Mouse (Mus musculus) limb, embryonic 15.5 days (tissue): ENCODE data around the gene Ttll6. TPM values are rescaled to one million over a fixed set of nuclear protein-coding genes. Genes with fewer than 3 reads are reported as not detected.

Experiments used
- ATAC-seq: fragments of 200-750 bp; cut with Nextera tagmentation; 2 replicates; pipeline ENCODE4 v1.8.0; 2017; ENCODE audit warnings: low read depth, moderate TSS enrichment; ENCODE audit not compliant: insufficient number of reproducible peaks, low FRiP score, low TSS enrichment
- H3K27ac ChIP-seq: fragments of 300-500 bp; sonication (generic); 2 replicates; pipeline ENCODE4 v1.5.1; 2015; ENCODE audit warnings: moderate library complexity, mild to moderate bottlenecking, inconsistent platforms
- H3K27me3 ChIP-seq: fragments of 300-500 bp; sonication (generic); 2 replicates; pipeline ENCODE4 v1.6.1; 2015; ENCODE audit warnings: inconsistent platforms
- H3K36me3 ChIP-seq: fragments of 300-500 bp; sonication (generic); 2 replicates; pipeline ENCODE4 v1.6.1; 2015; ENCODE audit warnings: inconsistent platforms
- H3K4me1 ChIP-seq: fragments of 300-500 bp; sonication (generic); 2 replicates; pipeline ENCODE4 v1.6.1; 2015; ENCODE audit warnings: inconsistent platforms
- H3K4me2 ChIP-seq: fragments of 300-500 bp; sonication (generic); 2 replicates; pipeline ENCODE4 v1.6.1; 2015; ENCODE audit warnings: mild to moderate bottlenecking, inconsistent platforms
- H3K4me3 ChIP-seq: fragments of 300-500 bp; sonication (generic); 2 replicates; pipeline ENCODE4 v1.5.1; 2015; ENCODE audit warnings: mild to moderate bottlenecking, inconsistent platforms
- H3K9ac ChIP-seq: fragments of 300-500 bp; sonication (generic); 2 replicates; pipeline ENCODE4 v1.6.1; 2015; ENCODE audit warnings: inconsistent platforms
- H3K9me3 ChIP-seq: fragments of 300-500 bp; sonication (generic); 2 replicates; pipeline ENCODE4 v1.6.1; 2016; ENCODE audit warnings: inconsistent platforms
- whole genome bisulfite sequencing: fragments of 180-500 bp; shearing (Covaris S2); methylation state at CpG from one replicate; pipeline ENCODE4 v1.1.7; 2015; 5-methylcytosine and 5-hydroxymethylcytosine counted together
- polyA plus RNA-seq: library from polyadenylated mRNA; unstranded; fragments of >200 nt; fragmentation: Nextera tagmentation; extraction: Ambion mirVana; gene quantifications from 2 replicates; pipeline ENCODE4 v1.2.1, GENCODE M21; 2015

Ttll6 gene
- polyA plus RNA-seq, 1 experiment from 2014 or later: not detected

DNA sequence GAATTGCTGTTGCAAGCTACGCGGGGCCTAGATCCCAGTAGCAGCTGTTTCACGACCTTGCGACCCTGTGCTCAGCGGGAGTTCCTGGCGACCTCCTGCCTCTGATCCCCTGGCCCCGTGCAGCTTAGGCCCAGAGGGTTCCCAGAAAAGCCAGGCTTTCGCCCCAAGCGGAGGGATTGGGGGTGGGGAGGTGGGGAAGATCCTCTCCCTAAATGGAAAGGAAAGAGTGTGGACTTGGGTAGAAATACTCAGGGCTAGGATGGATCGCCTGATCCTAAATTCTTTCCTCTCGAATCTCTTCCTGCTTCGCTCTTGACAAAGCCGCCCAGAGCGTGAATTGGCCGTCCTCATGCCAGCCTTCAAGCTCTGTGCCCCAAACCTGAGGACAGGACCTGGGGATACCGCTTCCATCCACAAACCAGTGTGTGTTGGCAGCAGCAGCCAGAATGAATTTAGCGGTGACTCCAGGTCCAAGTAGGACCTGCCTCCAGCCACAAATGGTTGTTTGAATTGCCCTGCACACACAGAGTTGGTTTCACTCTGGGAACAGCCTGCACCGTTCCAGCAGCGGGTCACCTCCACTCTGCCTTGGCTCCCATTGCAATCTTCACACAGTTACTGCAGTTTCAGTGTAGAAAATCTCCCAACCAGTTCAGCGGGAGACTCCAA is 37.3 kb downstream of the Ttll6 start:
- Histone ChIP-seq H3K9me3 (no peaks in the 10 kb centered on the region), H3K4me3 (no peak overlapping the region), H3K27ac (no peak overlapping the region), H3K9ac (no peak overlapping the region), H3K36me3 (no peaks in the 10 kb centered on the region), H3K4me1 (no peaks in the 10 kb centered on the region), H3K27me3 (peaks cover 100% of the 10 kb centered on the region), H3K4me2 (no peak overlapping the region)
- WGBS: 3% methylated on average over 20 of the region's 20 CpGs
- no peak for ATAC-seq

DNA sequence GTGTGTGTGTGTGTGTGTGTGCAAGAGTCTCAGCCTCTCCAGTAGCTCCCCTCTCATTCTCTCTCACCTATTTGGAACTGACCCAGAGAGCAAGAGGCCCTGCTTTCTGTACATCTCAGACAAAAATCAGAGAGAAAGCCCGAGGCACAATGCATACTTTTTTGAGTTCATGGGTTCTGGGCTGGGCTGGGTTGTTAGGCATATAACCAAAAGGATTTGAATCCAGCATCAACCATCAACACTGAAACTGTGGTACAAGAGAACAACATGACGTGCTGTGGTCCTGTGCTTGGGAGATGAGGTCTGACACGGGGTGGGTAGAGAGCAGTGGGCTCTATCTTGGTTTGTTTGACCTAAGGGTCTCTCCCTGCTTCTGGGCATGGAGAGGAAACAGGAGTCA is 38.0 kb downstream of the Ttll6 start:
- Histone ChIP-seq H3K4me3 (no peak overlapping the region), H3K4me1 (no peaks in the 10 kb centered on the region), H3K27me3 (peaks cover 100% of the 10 kb centered on the region), H3K27ac (no peak overlapping the region), H3K9me3 (no peaks in the 10 kb centered on the region), H3K4me2 (no peak overlapping the region), H3K36me3 (no peaks in the 10 kb centered on the region), H3K9ac (no peak overlapping the region)
- WGBS: 5% methylated on average over 3 of the region's 3 CpGs
- ATAC-seq: no peak

DNA sequence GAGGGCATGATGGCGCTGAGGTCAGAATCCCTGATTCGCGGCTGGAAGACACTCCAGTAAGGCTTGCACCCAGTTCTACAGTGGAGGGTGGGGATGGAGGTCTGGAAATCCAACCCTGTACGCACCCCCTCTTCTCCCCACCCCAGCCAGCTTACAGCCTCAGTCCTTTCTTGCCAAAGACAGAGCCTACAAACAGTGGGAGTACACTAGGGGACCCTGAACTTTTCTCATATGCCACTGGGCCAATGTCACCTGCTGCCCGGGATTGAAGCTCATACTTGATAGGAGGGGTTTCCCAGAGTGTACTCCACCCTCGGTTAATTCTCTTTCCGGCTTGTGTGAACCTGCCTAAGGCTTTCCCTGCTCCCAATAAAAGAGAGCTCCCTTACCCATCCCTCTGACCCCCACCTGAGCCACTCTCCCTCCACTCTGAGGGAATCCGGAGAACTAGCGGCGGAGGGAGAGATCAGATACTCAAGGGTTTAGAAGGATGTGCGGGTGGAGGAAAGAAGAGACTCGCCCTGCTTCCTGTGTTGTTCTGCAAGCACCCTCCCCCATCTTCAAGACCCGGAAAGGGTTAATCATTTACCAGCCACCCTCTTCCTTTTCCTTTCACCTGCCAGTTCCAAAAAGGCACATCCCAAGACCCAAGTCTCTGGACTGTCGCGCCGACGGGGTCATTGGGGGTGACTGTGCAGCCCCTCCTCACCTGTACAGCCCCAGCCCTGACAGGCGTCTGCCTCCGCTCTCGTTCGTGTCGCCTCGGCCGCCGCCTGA is 39.1 kb downstream of the Ttll6 start:
- Histone ChIP-seq H3K9ac (no peak overlapping the region), H3K4me3 (no peak overlapping the region), H3K27me3 (peaks cover 98% of the 10 kb centered on the region), H3K9me3 (no peaks in the 10 kb centered on the region), H3K4me1 (no peaks in the 10 kb centered on the region; the same call in 1 of the 2 replicates), H3K36me3 (no peaks in the 10 kb centered on the region), H3K27ac (no peak overlapping the region), H3K4me2 (no peak overlapping the region)
- no peak for ATAC-seq
- WGBS: under 1% methylated on average over 25 of the region's 25 CpGs

DNA sequence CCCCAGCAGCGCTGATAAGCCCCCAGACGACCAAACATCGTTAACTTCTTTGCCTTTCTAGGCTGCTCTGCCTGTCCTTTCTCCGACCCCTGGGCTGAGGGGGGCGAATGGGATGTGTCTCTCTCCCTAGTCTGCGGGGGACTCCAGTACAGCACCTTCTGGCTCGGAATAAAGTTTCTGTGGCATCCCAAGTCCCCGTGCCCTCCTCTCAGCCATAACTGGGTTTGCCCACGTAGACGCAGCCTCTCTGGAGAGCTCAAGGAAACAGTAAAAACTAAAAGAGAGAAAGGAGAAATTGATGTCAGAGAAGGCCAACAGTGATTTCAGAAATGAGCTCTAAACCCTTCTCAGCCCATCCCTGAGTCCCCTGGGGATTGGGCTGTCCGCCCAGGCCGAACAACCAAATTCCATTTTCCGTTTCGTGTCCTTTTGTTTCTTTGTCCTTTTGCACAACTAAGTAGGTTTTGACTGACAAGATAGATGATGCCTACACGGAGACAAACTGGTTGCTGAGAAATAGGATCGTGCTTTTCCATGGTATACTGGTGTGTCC is 39.8 kb downstream of the Ttll6 start:
- Histone ChIP-seq H3K27me3 (peaks cover 98% of the 10 kb centered on the region), H3K36me3 (no peaks in the 10 kb centered on the region), H3K9ac (no peak overlapping the region), H3K4me1 (no peaks in the 10 kb centered on the region; the same call in 1 of the 2 replicates), H3K27ac (no peak overlapping the region), H3K4me3 (no peak overlapping the region), H3K4me2 (no peak overlapping the region), H3K9me3 (no peaks in the 10 kb centered on the region)
- ATAC-seq: no peak
- 1% methylated on average over 16 of the region's 16 CpGs for WGBS

DNA sequence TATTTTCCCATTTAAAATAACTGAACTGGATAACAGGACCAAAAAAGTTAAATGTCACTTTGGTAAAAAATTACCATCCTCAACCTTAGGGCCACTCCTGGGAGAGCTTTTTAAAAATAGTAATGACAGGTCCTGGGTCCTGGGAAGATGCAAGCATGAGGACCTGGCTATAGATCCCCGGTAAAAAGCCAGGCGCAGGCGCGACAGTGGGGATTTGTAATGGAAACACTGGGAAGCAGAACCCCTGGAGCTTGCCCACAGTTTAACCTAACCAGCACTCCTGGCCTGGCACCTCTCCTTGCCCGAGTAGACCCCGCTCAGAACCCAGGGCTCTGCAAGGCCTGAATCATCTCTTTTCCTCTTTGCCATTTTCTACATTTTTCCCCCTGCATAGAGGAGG is 41.3 kb downstream of the Ttll6 start:
- H3K36me3 ChIP-seq: no peaks in the 10 kb centered on the region
- H3K4me3 ChIP-seq: no peak overlapping the region
- no peak overlapping the region for H3K4me2 ChIP-seq
- ATAC-seq: no peak
- H3K9me3 ChIP-seq: no peaks in the 10 kb centered on the region
- no peak overlapping the region for H3K9ac ChIP-seq
- WGBS: under 1% methylated on average over 6 of the region's 6 CpGs
- no peak overlapping the region for H3K27ac ChIP-seq
- H3K4me1 ChIP-seq: no peaks in the 10 kb centered on the region; the same call in 1 of the 2 replicates
- peaks cover 97% of the 10 kb centered on the region for H3K27me3 ChIP-seq

DNA sequence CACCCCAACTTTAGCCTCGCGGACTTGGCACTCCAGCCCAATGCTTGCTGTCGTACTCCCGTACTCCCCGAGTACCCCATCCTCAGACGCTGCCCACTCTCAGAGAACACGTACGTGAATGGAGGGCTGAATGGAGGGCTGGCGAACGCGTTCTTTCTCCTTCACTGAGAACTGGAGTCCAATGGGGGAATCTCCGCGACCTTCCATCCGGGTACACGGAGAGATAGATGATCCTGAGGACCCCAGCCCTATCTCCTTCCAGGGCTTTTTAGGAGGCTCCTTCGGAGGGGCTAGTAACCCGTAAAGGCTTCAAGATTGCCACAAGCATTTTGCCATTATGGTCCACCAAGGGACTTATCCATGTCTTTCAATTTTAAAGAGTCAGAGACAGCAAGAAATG is 41.9 kb downstream of the Ttll6 start:
- H3K27me3 ChIP-seq: peaks cover 96% of the 10 kb centered on the region
- 1% methylated on average over 17 of the region's 17 CpGs for WGBS
- H3K9ac ChIP-seq: no peak overlapping the region
- no peaks in the 10 kb centered on the region for H3K36me3 ChIP-seq
- no peak overlapping the region for H3K27ac ChIP-seq
- no peak overlapping the region for H3K4me2 ChIP-seq
- no peaks in the 10 kb centered on the region; the same call in 1 of the 2 replicates for H3K4me1 ChIP-seq
- H3K4me3 ChIP-seq: no peak overlapping the region
- H3K9me3 ChIP-seq: no peaks in the 10 kb centered on the region
- no peak for ATAC-seq

DNA sequence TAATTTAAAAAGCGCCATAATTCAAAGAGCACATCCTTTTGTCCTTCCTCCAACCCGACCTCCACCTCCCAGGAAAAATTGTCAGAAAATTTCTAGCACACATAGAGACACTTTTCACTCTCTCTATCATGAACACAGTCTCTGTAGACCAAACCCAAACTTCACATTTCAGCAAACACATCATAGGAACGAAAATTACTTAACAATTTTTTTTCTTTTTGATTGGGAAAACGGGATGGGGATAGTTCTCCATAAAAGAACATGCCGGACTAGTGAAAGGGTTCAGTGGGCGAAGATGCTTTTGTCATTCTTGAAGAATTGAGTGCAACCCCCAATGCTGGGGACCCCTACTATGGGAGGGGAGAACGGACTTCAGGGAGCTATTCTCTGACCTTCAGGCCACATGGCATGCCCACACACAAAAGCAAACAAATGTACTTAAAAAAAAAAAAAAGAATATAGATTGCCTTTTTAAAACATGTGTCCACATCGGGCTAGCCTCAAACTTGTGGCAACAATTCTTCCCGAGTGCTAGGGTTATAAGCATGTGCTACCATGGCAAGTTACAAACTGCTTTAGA is 42.5 kb downstream of the Ttll6 start:
- no peaks in the 10 kb centered on the region for H3K36me3 ChIP-seq
- no peaks in the 10 kb centered on the region for H3K9me3 ChIP-seq
- WGBS: 3% methylated on average over 9 of the region's 9 CpGs
- peaks cover 96% of the 10 kb centered on the region for H3K27me3 ChIP-seq
- H3K4me1 ChIP-seq: no peaks in the 10 kb centered on the region; the same call in 1 of the 2 replicates
- H3K4me2 ChIP-seq: no peak overlapping the region
- H3K4me3 ChIP-seq: no peak overlapping the region
- H3K9ac ChIP-seq: no peak overlapping the region
- no peak for ATAC-seq
- H3K27ac ChIP-seq: no peak overlapping the region

DNA sequence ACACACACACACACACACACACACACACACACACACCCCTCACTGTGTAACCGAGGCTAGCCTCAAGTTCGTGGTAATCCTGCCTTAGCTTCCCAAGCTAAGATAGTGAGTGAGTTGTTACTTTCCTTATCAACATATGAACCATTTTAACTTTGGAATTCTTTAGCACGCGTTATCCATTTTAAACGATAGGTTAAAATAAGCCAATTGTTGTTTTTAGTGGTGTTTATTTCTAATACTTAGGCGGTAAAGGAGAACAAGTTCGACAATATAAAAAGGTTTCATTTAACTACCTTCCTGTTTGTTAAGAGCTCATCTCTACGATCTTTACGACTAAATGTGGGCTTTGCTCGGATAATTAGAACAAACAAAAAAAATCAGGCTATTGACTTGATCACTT is 43.3 kb downstream of the Ttll6 start:
- Histone ChIP-seq H3K9ac (no peak overlapping the region), H3K27ac (no peak overlapping the region), H3K27me3 (peaks cover 96% of the 10 kb centered on the region), H3K4me2 (no peak overlapping the region), H3K4me3 (no peak overlapping the region), H3K36me3 (no peaks in the 10 kb centered on the region), H3K4me1 (no peaks in the 10 kb centered on the region; the same call in 1 of the 2 replicates), H3K9me3 (no peaks in the 10 kb centered on the region)
- ATAC-seq: no peak
- 1% methylated on average over 10 of the region's 10 CpGs for WGBS

DNA sequence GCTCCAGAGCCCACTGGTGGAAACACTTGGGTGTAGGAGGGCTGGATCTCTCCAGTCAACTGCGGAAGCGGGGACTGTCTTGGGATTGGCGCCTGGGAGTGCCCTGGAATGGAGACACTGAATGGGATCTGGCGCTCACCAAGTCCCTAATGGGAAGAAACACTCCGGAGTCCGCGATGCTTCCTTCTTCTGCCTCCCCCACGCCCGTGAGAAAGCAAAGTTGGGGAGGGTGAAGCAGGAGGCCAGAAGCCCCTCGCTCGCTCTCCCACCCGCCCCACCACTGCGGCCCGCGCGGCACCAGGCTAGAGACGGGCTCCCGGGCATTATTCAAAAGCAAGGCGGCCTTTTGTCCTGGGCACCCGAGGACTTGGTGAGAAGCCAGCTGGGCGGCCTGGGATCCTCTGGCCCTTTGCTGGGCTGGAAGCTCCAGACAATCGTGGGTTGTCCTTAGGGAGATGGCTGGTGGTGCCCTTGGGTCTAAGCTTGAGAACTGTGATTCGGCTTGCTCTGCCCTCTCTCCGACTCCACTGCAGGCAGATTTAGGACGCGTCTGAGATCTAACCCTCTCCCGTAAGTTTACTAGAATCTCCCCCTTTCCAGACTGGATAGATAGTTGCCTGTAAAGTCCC is 44.1 kb downstream of the Ttll6 start:
- Histone ChIP-seq H3K36me3 (no peaks in the 10 kb centered on the region), H3K27ac (no peak overlapping the region), H3K4me3 (no peak overlapping the region), H3K9me3 (no peaks in the 10 kb centered on the region), H3K9ac (no peak overlapping the region), H3K4me2 (no peak overlapping the region), H3K4me1 (no peaks in the 10 kb centered on the region; the same call in 1 of the 2 replicates), H3K27me3 (peaks cover 96% of the 10 kb centered on the region)
- 1% methylated on average over 27 of the region's 27 CpGs for WGBS
- no peak for ATAC-seq

DNA sequence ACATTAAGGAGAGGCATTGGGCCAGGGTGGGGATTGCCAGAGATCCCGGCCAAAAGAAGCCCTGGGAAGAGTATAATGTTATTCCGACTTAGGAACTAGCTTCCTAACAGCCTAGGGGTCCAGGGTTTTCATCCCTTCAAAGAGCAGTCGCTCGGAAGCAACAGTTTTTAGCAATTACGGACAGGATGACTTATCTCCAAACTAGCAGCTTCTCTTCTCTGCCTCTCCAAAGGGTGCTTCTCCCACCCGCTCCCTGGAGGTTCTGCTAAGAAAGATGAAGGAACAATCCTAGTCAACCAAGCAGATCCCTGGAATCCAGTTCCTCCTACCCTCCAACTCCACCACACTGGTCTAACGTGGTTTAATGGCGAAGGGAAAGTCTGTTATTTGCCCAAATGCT is 44.8 kb downstream of the Ttll6 start:
- Histone ChIP-seq H3K9ac (no peak overlapping the region), H3K27ac (no peak overlapping the region), H3K4me2 (no peak overlapping the region), H3K4me1 (no peaks in the 10 kb centered on the region; the same call in 1 of the 2 replicates), H3K36me3 (no peaks in the 10 kb centered on the region), H3K9me3 (0 out of 2 replicates have a peak, but pooled peaks cover 3% of the 10 kb centered on the region), H3K27me3 (peaks cover 96% of the 10 kb centered on the region), H3K4me3 (no peak overlapping the region)
- no peak for ATAC-seq
- 2% methylated on average over 8 of the region's 8 CpGs for WGBS

DNA sequence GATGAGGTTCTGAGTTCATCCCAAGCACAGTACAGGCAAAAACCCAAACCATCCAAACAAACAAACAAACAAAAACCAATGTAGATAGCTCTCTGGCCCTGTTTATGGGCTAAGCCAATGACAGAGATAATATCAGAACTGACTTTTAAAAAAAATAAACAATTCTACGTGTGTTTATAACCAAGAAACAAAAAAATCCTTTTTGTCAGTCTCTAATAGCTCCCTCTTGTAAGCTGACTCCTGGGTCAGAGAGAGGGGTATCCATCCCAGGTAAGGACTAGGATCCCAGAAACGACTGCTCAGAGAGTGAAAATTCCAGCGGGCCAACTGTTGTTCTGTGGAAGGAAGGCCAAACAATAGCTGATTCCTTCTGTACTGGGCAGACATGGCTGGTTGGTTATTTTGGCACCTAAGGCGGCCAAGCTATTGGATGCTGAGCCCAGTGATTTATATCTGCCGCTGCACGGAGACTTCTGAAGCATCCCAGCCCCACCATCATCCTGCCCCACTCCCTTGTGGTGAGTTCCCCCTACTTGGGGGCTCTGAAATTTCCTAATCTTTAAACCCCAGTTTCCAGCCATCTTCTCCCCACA is 45.4 kb downstream of the Ttll6 start:
- Histone ChIP-seq H3K9me3 (0 out of 2 replicates have a peak, but pooled peaks cover 3% of the 10 kb centered on the region), H3K9ac (no peak overlapping the region), H3K36me3 (no peaks in the 10 kb centered on the region), H3K27ac (no peak overlapping the region), H3K4me1 (no peaks in the 10 kb centered on the region; the same call in 1 of the 2 replicates), H3K27me3 (peaks cover 96% of the 10 kb centered on the region), H3K4me2 (no peak overlapping the region), H3K4me3 (no peak overlapping the region)
- WGBS: 0% methylated on average over 6 of the region's 6 CpGs
- ATAC-seq: no peak
